Mouse (Mus musculus) retina, postnatal 1 day (tissue): ENCODE results near the gene Gm9833.

Experiments used
- DNase-seq: peaks from one replicate; pipeline ENCODE4 v3.0.0-alpha.2; 2012

The Gm9833 gene

DNA sequence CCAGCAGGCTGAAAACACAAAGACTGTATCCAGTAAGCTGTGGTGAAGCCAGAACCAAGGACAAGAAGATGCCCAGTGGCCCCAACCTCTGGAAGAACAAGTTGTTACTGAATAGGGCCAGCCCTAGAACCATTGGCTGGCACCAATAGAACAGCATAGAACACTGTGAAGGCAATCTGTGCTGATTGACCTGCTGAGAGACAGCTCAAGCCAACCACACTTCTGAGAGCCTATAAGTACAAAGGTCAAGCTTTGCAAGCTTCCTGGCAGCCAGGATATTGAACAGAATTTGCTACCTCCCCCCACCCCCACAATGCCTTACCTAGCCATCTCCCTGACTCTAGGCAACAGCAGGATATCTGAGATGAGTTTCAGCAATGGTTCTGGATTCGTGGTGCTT is 35.7 kb downstream of the Gm9833 start:
- DNase-seq: no peak

- DNase-seq: no peak
These were observed 36.2 kb downstream of the Gm9833 start for GRCm38 (mm10) chr3:10124071-10124470.

DNA sequence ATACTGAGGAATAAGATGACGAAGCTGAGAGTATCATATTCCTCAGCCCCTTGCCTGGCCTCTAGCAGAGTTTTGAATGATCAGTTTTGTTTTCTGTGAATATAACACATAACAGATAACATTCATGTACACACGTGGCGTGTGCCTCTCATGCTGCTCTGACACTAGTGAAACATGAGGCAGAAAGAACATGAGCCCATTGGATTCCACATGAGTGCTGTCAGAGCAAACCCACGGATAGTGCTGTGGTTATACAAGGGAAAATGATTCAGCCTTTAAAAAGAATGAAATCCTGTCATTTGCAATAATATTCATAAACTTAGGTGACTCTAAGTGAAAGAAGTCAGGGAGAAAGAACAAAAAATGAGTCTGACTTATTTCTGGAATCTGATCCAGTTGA is 37.4 kb downstream of the Gm9833 start:
- no peak for DNase-seq

DNA sequence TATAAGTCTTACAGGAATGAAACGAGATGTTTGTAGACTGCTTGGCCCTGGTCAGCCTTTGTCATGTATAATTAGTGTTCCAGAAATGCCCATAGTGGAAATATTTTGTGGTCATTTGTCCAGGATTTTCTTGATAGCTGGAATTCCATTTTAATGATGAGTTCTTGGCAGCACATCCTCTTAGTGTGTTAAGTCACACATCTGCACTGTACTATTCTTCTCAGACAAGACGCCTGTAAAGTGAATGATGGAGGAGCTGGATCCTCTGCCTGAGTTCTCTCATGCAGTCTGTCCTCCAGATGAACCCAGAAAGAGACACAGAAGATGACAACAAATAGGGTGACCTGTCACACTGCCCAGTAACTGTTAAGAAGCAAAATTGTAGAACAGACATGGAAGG is 38.1 kb downstream of the Gm9833 start:
- no peak for DNase-seq

GRCm38 (mm10) chr3:10126502-10126901 is 38.6 kb downstream of the Gm9833 start:
- no peak for DNase-seq

GRCm38 (mm10) chr3:10126952-10127351 is 39.0 kb downstream of the Gm9833 start:
- no peak for DNase-seq

- no peak for DNase-seq
These were observed 39.6 kb downstream of the Gm9833 start for GRCm38 (mm10) chr3:10127505-10127904.
